Mouse (Mus musculus) embryo, embryonic 10 days (tissue): Measurements from ENCODE around the gene Ppa2.

ENCODE experiments used
- DNase-seq: peaks from one replicate; pipeline ENCODE4 v3.0.0-alpha.2; 2015; ENCODE audit warnings: low spot score

Ppa2 gene

GRCm38 (mm10) chr3:133394531-133394930, 84.6 kb downstream of the Ppa2 start:
- no peak for DNase-seq

- no peak for DNase-seq
Observed at GRCm38 (mm10) chr3:133403849-133404248, 93.9 kb downstream of the Ppa2 start.

GRCm38 (mm10) chr3:133405636-133406035, 95.7 kb downstream of the Ppa2 start:
- DNase-seq: no peak

- no peak for DNase-seq
Observed at GRCm38 (mm10) chr3:133406248-133406647, 96.3 kb downstream of the Ppa2 start.

GRCm38 (mm10) chr3:133411123-133411675, 101.3 kb downstream of the Ppa2 start:
- no peak for DNase-seq

GRCm38 (mm10) chr3:133411768-133412167, 101.9 kb downstream of the Ppa2 start:
- no peak for DNase-seq

- no peak for DNase-seq
Observed at GRCm38 (mm10) chr3:133414747-133415146, 104.8 kb downstream of the Ppa2 start.

- DNase-seq: no peak
Observed at GRCm38 (mm10) chr3:133423073-133423472, 113.2 kb downstream of the Ppa2 start.
